Mouse (Mus musculus) myocyte (in vitro differentiated cells): ENCODE data around the gene Creb3l4. TPM values are rescaled to one million over a fixed set of nuclear protein-coding genes. Genes with fewer than 3 reads are reported as not detected.

Experiments used
- H3K27me3 ChIP-seq: one replicate; pipeline ENCODE4 v1.6.1; 2011; ENCODE audit not compliant: control insufficient read depth, insufficient read depth, insufficient read length
- H3K36me3 ChIP-seq: one replicate; pipeline ENCODE4 v1.6.1; 2011; ENCODE audit not compliant: control insufficient read depth, insufficient read depth
- H3K4me2 ChIP-seq: one replicate; pipeline ENCODE4 v1.6.1; 2011; ENCODE audit warnings: low read depth, control low read depth
- H3K4me3 ChIP-seq: one replicate; pipeline ENCODE4 v1.5.1; 2011; ENCODE audit warnings: mild to moderate bottlenecking, control low read depth, moderate library complexity
- H3K79me2 ChIP-seq: one replicate; pipeline ENCODE4 v1.6.1; 2011; ENCODE audit not compliant: control insufficient read depth, insufficient read depth
- H3ac ChIP-seq: one replicate; pipeline ENCODE4 v1.6.1; 2011; ENCODE audit not compliant: control insufficient read depth, insufficient read length
- CEBPB ChIP-seq: IDR thresholded peaks from 2 replicates; pipeline ENCODE4 v1.6.1; 2011; ENCODE audit warnings: mild to moderate bottlenecking, moderate library complexity; ENCODE audit not compliant: poor library complexity, insufficient read depth, severe bottlenecking
- MAX ChIP-seq: IDR thresholded peaks from one replicate; pipeline ENCODE4 v1.6.1; 2011; ENCODE audit warnings: low read depth, mild to moderate bottlenecking, control low read depth
- MYOD1 ChIP-seq, 3 experiments: IDR thresholded peaks; one replicate each; pipeline ENCODE4 v1.6.1; 2011; ENCODE audit warnings: control low read depth in 2 of 3, low read depth in 2 of 3, mild to moderate bottlenecking in 2 of 3, moderate library complexity in 1 of 3; ENCODE audit not compliant: insufficient read length in 2 of 3, control insufficient read depth in 1 of 3
- MYOG ChIP-seq, 3 experiments: IDR thresholded peaks; one replicate each; pipeline ENCODE4 v1.6.1; 2011; ENCODE audit warnings: control low read depth in 2 of 3, low read depth in 2 of 3, mild to moderate bottlenecking in 2 of 3; ENCODE audit not compliant: insufficient read length in 2 of 3, control insufficient read depth in 1 of 3, insufficient read depth in 1 of 3
- POLR2A ChIP-seq: IDR thresholded peaks from one replicate; pipeline ENCODE4 v1.6.1; 2011; ENCODE audit warnings: low read depth, mild to moderate bottlenecking, control low read depth, moderate library complexity; ENCODE audit not compliant: insufficient read length
- POLR2AphosphoS2 ChIP-seq: IDR thresholded peaks from one replicate; pipeline ENCODE4 v1.6.1; 2011; ENCODE audit warnings: low read depth, control low read depth; ENCODE audit not compliant: insufficient read length
- REST ChIP-seq: IDR thresholded peaks from one replicate; pipeline ENCODE4 v1.6.1; 2011; ENCODE audit warnings: mild to moderate bottlenecking, control low read depth, moderate library complexity; ENCODE audit not compliant: insufficient read depth, insufficient read length
- SRF ChIP-seq: IDR thresholded peaks from one replicate; pipeline ENCODE4 v1.6.1; 2011; ENCODE audit warnings: low read depth; ENCODE audit not compliant: control insufficient read depth, insufficient read length
- TCF12 ChIP-seq: IDR thresholded peaks from one replicate; pipeline ENCODE4 v1.6.1; 2011; ENCODE audit warnings: mild to moderate bottlenecking, control low read depth; ENCODE audit not compliant: poor library complexity, insufficient read depth, severe bottlenecking
- TCF3 ChIP-seq: IDR thresholded peaks from one replicate; pipeline ENCODE4 v1.6.1; 2011; ENCODE audit warnings: low read depth, control low read depth; ENCODE audit not compliant: insufficient read length
- USF1 ChIP-seq: IDR thresholded peaks from one replicate; pipeline ENCODE4 v1.6.1; 2011; ENCODE audit warnings: low read depth, mild to moderate bottlenecking, control low read depth, moderate library complexity
- polyA plus RNA-seq: library from polyadenylated mRNA; unstranded; fragments of >200 nt; fragmentation: generic; extraction: Trizol; gene quantifications from one replicate; pipeline ENCODE4 v1.2.1, GENCODE M21; 2012; ENCODE audit warnings: missing spikeins

Creb3l4 gene
- polyA plus RNA-seq, 1 experiment = 0.22 TPM

- H3K36me3 ChIP-seq = no peaks in the 10 kb centered on the region
- H3K27me3 ChIP-seq = no peaks in the 10 kb centered on the region
- no peak overlapping the region for H3ac ChIP-seq
- H3K4me2 ChIP-seq = no peak overlapping the region
- H3K79me2 ChIP-seq = no peaks in the 10 kb centered on the region
- TF ChIP-seq MYOG (IDR thresholded peaks at IDR 0.05; ENCODE audit: control insufficient read depth in 1 of 3, insufficient read depth in 1 of 3, insufficient read length in 2 of 3, low read depth in 2 of 3) = no peak
- no peak overlapping the region for H3K4me3 ChIP-seq
Measured at GRCm38 (mm10) chr3:90222455-90222854, 20.9 kb downstream of the Creb3l4 start.

GRCm38 (mm10) chr3:90221123-90221522 is 22.2 kb downstream of the Creb3l4 start:
- peak overlapping the region; percentile 91 for H3K4me2 ChIP-seq
- no peaks in the 10 kb centered on the region for H3K36me3 ChIP-seq
- no peak for TF ChIP-seq CEBPB
- TF ChIP-seq SRF = no peak
- TF ChIP-seq MAX = no peak
- TF ChIP-seq POLR2AphosphoS2 = no peak
- no peak for TF ChIP-seq TCF12
- no peak for TF ChIP-seq REST
- TF ChIP-seq MYOG (IDR thresholded peaks at IDR 0.05; ENCODE audit: control insufficient read depth in 1 of 3, insufficient read depth in 1 of 3, insufficient read length in 2 of 3, low read depth in 2 of 3) = no peak
- no peak for TF ChIP-seq TCF3
- no peak for TF ChIP-seq MYOD1 (IDR thresholded peaks at IDR 0.05; ENCODE audit: control insufficient read depth in 1 of 3, insufficient read length in 2 of 3, low read depth in 2 of 3)
- TF ChIP-seq POLR2A = no peak
- no peak overlapping the region for H3ac ChIP-seq
- no peaks in the 10 kb centered on the region for H3K27me3 ChIP-seq
- no peaks in the 10 kb centered on the region for H3K79me2 ChIP-seq
- peak overlapping the region; percentile 28 for H3K4me3 ChIP-seq

- Histone ChIP-seq H3K27me3 (no peaks in the 10 kb centered on the region), H3K36me3 (no peaks in the 10 kb centered on the region), H3K4me3 (peak overlapping the region; percentile 28), H3K79me2 (no peaks in the 10 kb centered on the region), H3K4me2 (peak overlapping the region; percentile 91), H3ac (no peak overlapping the region)
- TF ChIP-seq MYOG (IDR thresholded peaks at IDR 0.05; ENCODE audit: control insufficient read depth in 1 of 3, insufficient read depth in 1 of 3, insufficient read length in 2 of 3, low read depth in 2 of 3) = no peak
- no peak for TF ChIP-seq CEBPB
- TF ChIP-seq REST = no peak
- TF ChIP-seq POLR2AphosphoS2 = peak; percentile 51
- TF ChIP-seq SRF = no peak
- no peak for TF ChIP-seq USF1
- peak; percentile 78 for TF ChIP-seq POLR2A
- no peak for TF ChIP-seq MAX
- TF ChIP-seq MYOD1 (IDR thresholded peaks at IDR 0.05; ENCODE audit: control insufficient read depth in 1 of 3, insufficient read length in 2 of 3, low read depth in 2 of 3) = no peak
Measured at GRCm38 (mm10) chr3:90220531-90220951, 22.8 kb downstream of the Creb3l4 start.

- peak overlapping the region; percentile 91 for H3K4me2 ChIP-seq
- no peaks in the 10 kb centered on the region for H3K79me2 ChIP-seq
- H3ac ChIP-seq = no peak overlapping the region
- peak overlapping the region; percentile 28 for H3K4me3 ChIP-seq
- TF ChIP-seq MYOD1 (IDR thresholded peaks at IDR 0.05; ENCODE audit: control insufficient read depth in 1 of 3, insufficient read length in 2 of 3, low read depth in 2 of 3) (no peak), MYOG (IDR thresholded peaks at IDR 0.05; ENCODE audit: control insufficient read depth in 1 of 3, insufficient read depth in 1 of 3, insufficient read length in 2 of 3, low read depth in 2 of 3) (no peak)
- H3K36me3 ChIP-seq = no peaks in the 10 kb centered on the region
- H3K27me3 ChIP-seq = no peaks in the 10 kb centered on the region
Measured at GRCm38 (mm10) chr3:90220088-90220487, 23.2 kb downstream of the Creb3l4 start.

GRCm38 (mm10) chr3:90215825-90216380 is 27.4 kb downstream of the Creb3l4 start:
- TF ChIP-seq MYOD1 (IDR thresholded peaks at IDR 0.05; ENCODE audit: control insufficient read depth in 1 of 3, insufficient read length in 2 of 3, low read depth in 2 of 3) = no peak
- peak; percentile 1 for TF ChIP-seq USF1
- no peaks in the 10 kb centered on the region for H3K27me3 ChIP-seq
- peaks cover 25% of the 10 kb centered on the region for H3K79me2 ChIP-seq
- H3K4me3 ChIP-seq = no peak overlapping the region
- H3K4me2 ChIP-seq = no peak overlapping the region
- no peak overlapping the region for H3ac ChIP-seq
- H3K36me3 ChIP-seq = peaks cover 17% of the 10 kb centered on the region

- Histone ChIP-seq H3K4me3 (peak overlapping the region; percentile 84), H3K27me3 (no peaks in the 10 kb centered on the region), H3K79me2 (peaks cover 29% of the 10 kb centered on the region), H3K36me3 (peaks cover 33% of the 10 kb centered on the region), H3ac (peak overlapping the region; percentile 47), H3K4me2 (peak overlapping the region; percentile 92)
- no peak for TF ChIP-seq MYOD1 (IDR thresholded peaks at IDR 0.05; ENCODE audit: control insufficient read depth in 1 of 3, insufficient read length in 2 of 3, low read depth in 2 of 3)
- no peak for TF ChIP-seq TCF3
- no peak for TF ChIP-seq MYOG (IDR thresholded peaks at IDR 0.05; ENCODE audit: control insufficient read depth in 1 of 3, insufficient read depth in 1 of 3, insufficient read length in 2 of 3, low read depth in 2 of 3)
- TF ChIP-seq USF1 = no peak
- TF ChIP-seq REST = no peak
- no peak for TF ChIP-seq TCF12
- TF ChIP-seq CEBPB = no peak
- TF ChIP-seq SRF = no peak
- TF ChIP-seq MAX = no peak
Measured at GRCm38 (mm10) chr3:90213956-90214684, 29.2 kb downstream of the Creb3l4 start.
